Mouse (Mus musculus) bone marrow, adult 2 months (tissue): ENCODE results near the gene 4833427G06Rik. TPM values are rescaled to one million over a fixed set of nuclear protein-coding genes. Genes with fewer than 3 reads are reported as not detected.

Source experiments
- H3K27ac ChIP-seq: fragments of 200-500 bp; 2 replicates; pipeline ENCODE4 v1.5.1; 2012; ENCODE audit warnings: low read depth, mild to moderate bottlenecking, control low read depth, inconsistent platforms, low read length; ENCODE audit not compliant: control insufficient read depth, poor library complexity, insufficient read depth
- H3K4me1 ChIP-seq: fragments of 200-500 bp; 2 replicates; pipeline ENCODE4 v1.6.1; 2011; ENCODE audit warnings: low read length; ENCODE audit not compliant: control insufficient read depth, insufficient read depth
- H3K4me3 ChIP-seq: fragments of 200-500 bp; replicated peaks from 2 replicates; pipeline ENCODE3; 2011; ENCODE audit warnings: mild to moderate bottlenecking, low read depth, low read length, control low read depth; ENCODE audit not compliant: control insufficient read depth
- CTCF ChIP-seq: fragments of 200-500 bp; IDR thresholded peaks from 2 replicates; pipeline ENCODE4 v1.5.1; 2011; ENCODE audit warnings: low read length, control low read depth; ENCODE audit not compliant: control insufficient read depth, insufficient read depth
- POLR2A ChIP-seq: fragments of 200-500 bp; IDR thresholded peaks from 2 replicates; pipeline ENCODE4 v1.6.1; 2011; ENCODE audit warnings: low read depth, mild to moderate bottlenecking, control low read depth, low read length, borderline replicate concordance; ENCODE audit not compliant: control insufficient read depth
- WGBS: fragments of 180-500 bp; shearing (Covaris S2); methylation state at CpG from one replicate; pipeline ENCODE4 v1.1.7; 2018; 5-methylcytosine and 5-hydroxymethylcytosine counted together
- polyA plus RNA-seq: library from polyadenylated mRNA; stranded (reverse); fragments of >200 nt; gene quantifications from 2 replicates; pipeline ENCODE4 v1.2.4, GENCODE M21; 2011; ENCODE audit warnings: low replicate concordance; ENCODE audit not compliant: missing spikeins, insufficient read depth, insufficient read length

4833427G06Rik gene
- polyA plus RNA-seq, 1 experiment = not detected

GRCm38 (mm10) chr9:51137432-51137831, 35.6 kb upstream of the 4833427G06Rik start:
- TF ChIP-seq POLR2A = no peak
- TF ChIP-seq CTCF = no peak
- 64% methylated on average over 4 of the region's 4 CpGs for WGBS
- Histone ChIP-seq H3K27ac (no peak overlapping the region), H3K4me1 (no peaks in the 10 kb centered on the region), H3K4me3 (no peak overlapping the region)

GRCm38 (mm10) chr9:51136985-51137384, 35.1 kb upstream of the 4833427G06Rik start:
- no peak for TF ChIP-seq POLR2A
- peak; percentile 74 for TF ChIP-seq CTCF
- WGBS = 62% methylated on average over 3 of the region's 3 CpGs
- Histone ChIP-seq H3K4me1 (no peaks in the 10 kb centered on the region), H3K27ac (no peak overlapping the region), H3K4me3 (no peak overlapping the region)

GRCm38 (mm10) chr9:51114767-51115166, 12.9 kb upstream of the 4833427G06Rik start:
- Histone ChIP-seq H3K4me3 (no peak overlapping the region), H3K27ac (no peak overlapping the region), H3K4me1 (no peaks in the 10 kb centered on the region; the same call in none of the 2 replicates)
- WGBS = 53% methylated on average over 4 of the region's 4 CpGs
- no peak for TF ChIP-seq CTCF
- no peak for TF ChIP-seq POLR2A

- TF ChIP-seq CTCF = no peak
- 37% methylated on average over 2 of the region's 2 CpGs for WGBS
- H3K4me1 ChIP-seq = no peaks in the 10 kb centered on the region
Observed at GRCm38 (mm10) chr9:51105751-51106150, 3.9 kb upstream of the 4833427G06Rik start.

GRCm38 (mm10) chr9:51103808-51104514, 2.1 kb upstream of the 4833427G06Rik start:
- 17% methylated on average over 30 of the region's 30 CpGs for WGBS
- Histone ChIP-seq H3K27ac (no peak overlapping the region), H3K4me3 (no peak overlapping the region), H3K4me1 (no peaks in the 10 kb centered on the region)
- TF ChIP-seq POLR2A (no peak), CTCF (no peak)

More at GRCm38 (mm10) chr9:51105751-51106150, 3.9 kb upstream of the 4833427G06Rik start:
- no peak overlapping the region for H3K27ac ChIP-seq
- H3K4me3 ChIP-seq = no peak overlapping the region

GRCm38 (mm10) chr9:51102963-51103807, 1.3 kb upstream of the 4833427G06Rik start:
- no peak overlapping the region for H3K4me3 ChIP-seq
- TF ChIP-seq CTCF (no peak), POLR2A (no peak)
- H3K27ac ChIP-seq = no peak overlapping the region
- WGBS = 2% methylated on average over 42 of the region's 44 CpGs
- H3K4me1 ChIP-seq = no peaks in the 10 kb centered on the region

- no peaks in the 10 kb centered on the region for H3K4me1 ChIP-seq
- WGBS = 36% methylated on average over 2 of the region's 2 CpGs
- no peak overlapping the region for H3K27ac ChIP-seq
- TF ChIP-seq POLR2A (no peak), CTCF (no peak)
- no peak overlapping the region for H3K4me3 ChIP-seq
Observed at GRCm38 (mm10) chr9:51096306-51096705, 5.6 kb downstream of the 4833427G06Rik start.

- WGBS = 58% methylated on average over 5 of the region's 5 CpGs
Observed at GRCm38 (mm10) chr9:51093697-51094096, 8.2 kb downstream of the 4833427G06Rik start.

More at GRCm38 (mm10) chr9:51093697-51094096, 8.2 kb downstream of the 4833427G06Rik start:
- no peaks in the 10 kb centered on the region for H3K4me1 ChIP-seq
- H3K4me3 ChIP-seq = no peak overlapping the region
- TF ChIP-seq CTCF (no peak), POLR2A (no peak)
- no peak overlapping the region for H3K27ac ChIP-seq
